Mouse (Mus musculus): ENCODE measurements around the gene Stx8. TPM values are rescaled to one million over a fixed set of nuclear protein-coding genes. Genes with fewer than 3 reads are reported as not detected.

Gene Stx8
- polyA plus RNA-seq, 1 experiment from 2014 or later = 23.4 TPM

DNA sequence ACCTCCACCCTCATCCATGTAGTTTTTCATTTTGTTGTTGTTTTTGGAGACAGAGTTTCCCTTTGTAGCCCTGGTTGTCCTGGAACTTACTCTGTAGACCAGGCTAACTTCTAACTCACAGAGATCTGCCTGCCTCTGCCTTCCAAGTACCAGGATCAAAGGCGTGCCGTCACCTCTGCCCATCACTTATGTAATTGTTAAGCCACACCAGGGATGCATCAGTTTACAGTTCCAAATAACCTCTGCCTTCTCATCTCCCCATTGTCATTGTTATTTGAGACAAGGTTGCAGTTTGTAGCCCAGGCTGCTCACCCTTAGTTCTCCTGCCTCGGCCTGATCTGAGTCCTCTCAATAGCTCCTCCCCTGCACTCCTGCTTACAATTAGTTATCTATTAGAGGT is 33.8 kb upstream of the Stx8 start:
- 76% methylated on average over 3 of the region's 3 CpGs for WGBS (ENCODE audit: insufficient replicate concordance)
- Histone ChIP-seq H3K36me3 (no peaks in the 10 kb centered on the region), H3K4me3 (replicated peaks) (no peak overlapping the region), H3K27me3 (no peaks in the 10 kb centered on the region), H3K4me2 (no peak overlapping the region), H3K4me1 (replicated peaks) (no peaks in the 10 kb centered on the region), H3K9ac (no peak overlapping the region), H3K27ac (no peak overlapping the region), H3K9me3 (replicated peaks) (no peaks in the 10 kb centered on the region)
- no peak for ATAC-seq (ENCODE audit: low read depth)
- DNase-seq = no peak

DNA sequence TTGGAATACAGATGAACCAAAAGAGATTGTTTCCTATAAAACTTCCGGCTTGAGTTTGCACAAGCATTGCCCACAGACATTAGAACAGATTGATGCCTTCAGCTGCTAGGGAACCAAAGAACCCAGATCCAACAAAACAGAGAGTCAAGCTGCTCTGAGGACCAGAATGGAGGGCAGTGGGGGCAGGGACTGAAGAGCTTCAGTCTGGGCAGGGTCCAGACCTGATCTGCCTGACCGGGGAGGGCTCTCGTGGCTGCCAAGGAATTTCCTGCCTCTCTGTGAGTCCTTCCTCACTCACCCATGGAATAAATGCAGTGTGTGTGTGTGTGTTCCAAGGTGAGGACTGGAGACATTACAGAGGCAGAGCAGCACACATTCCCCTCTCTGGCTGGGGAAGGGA is 17.8 kb upstream of the Stx8 start:
- no peak for ATAC-seq (ENCODE audit: low read depth)
- 41% methylated on average over 3 of the region's 3 CpGs for WGBS (ENCODE audit: insufficient replicate concordance)
- H3K4me3 ChIP-seq (replicated peaks) = no peak overlapping the region

DNA sequence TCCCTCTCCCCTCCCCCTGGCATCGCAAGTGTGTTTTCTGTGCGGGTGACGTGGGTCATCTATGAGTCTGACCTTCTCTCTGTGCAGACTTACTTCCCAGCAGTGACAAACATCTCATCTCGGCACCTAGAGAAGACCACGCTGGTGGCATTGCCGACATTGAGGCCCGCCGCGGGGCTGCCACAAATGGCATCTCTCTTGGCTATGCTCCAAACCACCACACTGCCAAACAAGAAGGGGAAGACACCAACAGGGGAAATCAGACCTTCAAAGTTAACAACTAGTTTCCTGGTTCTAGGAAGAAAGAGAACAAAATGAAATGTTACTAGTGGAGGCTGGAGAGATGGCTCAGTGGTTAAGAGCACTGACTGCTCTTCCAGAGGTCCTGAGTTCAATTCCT is 16.5 kb upstream of the Stx8 start:
- DNase-seq (no peak), ATAC-seq (ENCODE audit: low read depth) (no peak)
- Histone ChIP-seq H3K27me3 (no peaks in the 10 kb centered on the region), H3K9ac (no peak overlapping the region), H3K4me3 (replicated peaks) (no peak overlapping the region), H3K36me3 (no peaks in the 10 kb centered on the region), H3K4me1 (replicated peaks) (no peaks in the 10 kb centered on the region), H3K9me3 (replicated peaks) (no peaks in the 10 kb centered on the region), H3K27ac (no peak overlapping the region), H3K4me2 (no peak overlapping the region)
- 73% methylated on average over 9 of the region's 9 CpGs for WGBS (ENCODE audit: insufficient replicate concordance)

More for the DNA sequence above, 17.8 kb upstream of the Stx8 start:
- Histone ChIP-seq H3K9ac (no peak overlapping the region), H3K27ac (no peak overlapping the region), H3K4me1 (replicated peaks) (no peaks in the 10 kb centered on the region), H3K36me3 (no peaks in the 10 kb centered on the region), H3K9me3 (replicated peaks) (no peaks in the 10 kb centered on the region), H3K27me3 (no peaks in the 10 kb centered on the region), H3K4me2 (no peak overlapping the region)
- DNase-seq = no peak

DNA sequence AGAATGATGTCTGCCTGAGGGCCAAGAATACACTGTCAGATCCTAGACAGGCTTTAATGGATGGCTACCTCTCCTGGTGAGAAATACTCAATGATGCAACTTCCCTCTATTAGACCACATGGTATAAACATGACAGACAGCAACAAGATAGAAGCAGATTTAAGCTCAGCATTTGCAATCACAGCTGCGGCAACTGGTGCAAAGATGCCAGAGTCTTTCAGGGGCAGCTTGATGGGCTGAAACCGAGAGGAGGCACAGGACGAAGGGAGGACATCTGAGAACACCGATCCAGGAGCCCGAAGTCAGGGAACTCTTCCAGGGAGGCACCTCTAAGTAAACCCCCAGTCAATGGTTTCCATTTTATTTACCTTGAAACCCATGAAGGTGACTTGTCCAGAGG is 12.4 kb upstream of the Stx8 start:
- Histone ChIP-seq H3K4me1 (replicated peaks) (no peaks in the 10 kb centered on the region), H3K27me3 (no peaks in the 10 kb centered on the region), H3K4me2 (no peak overlapping the region), H3K9ac (no peak overlapping the region), H3K27ac (no peak overlapping the region), H3K36me3 (no peaks in the 10 kb centered on the region), H3K4me3 (replicated peaks) (no peak overlapping the region), H3K9me3 (replicated peaks) (no peaks in the 10 kb centered on the region)
- DNase-seq (no peak), ATAC-seq (ENCODE audit: low read depth) (no peak)
- 58% methylated on average over 5 of the region's 5 CpGs for WGBS (ENCODE audit: insufficient replicate concordance)

DNA sequence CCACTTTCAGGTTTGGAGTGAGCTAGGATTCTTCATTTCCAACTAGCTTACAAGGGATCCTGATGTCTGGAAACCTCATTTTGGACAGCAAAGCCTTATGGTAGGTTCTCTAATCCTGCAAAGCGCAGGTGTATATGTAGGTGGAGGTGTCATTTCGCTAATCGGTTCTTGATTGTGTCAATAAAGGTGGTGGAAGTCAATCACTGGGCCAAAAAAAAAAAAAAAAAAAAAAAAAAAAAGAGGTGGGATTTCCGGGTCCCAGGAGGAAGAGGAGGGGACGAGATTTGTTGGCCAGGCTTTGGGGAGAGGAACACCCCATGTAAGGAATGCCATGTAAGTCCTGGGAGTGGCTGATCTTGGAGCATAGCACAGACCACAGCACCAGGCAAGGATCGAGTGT is 11.6 kb upstream of the Stx8 start:
- no peak overlapping the region for H3K4me3 ChIP-seq (replicated peaks)
- 64% methylated on average over 6 of the region's 6 CpGs for WGBS (ENCODE audit: insufficient replicate concordance)
- H3K9ac ChIP-seq = no peak overlapping the region
- DNase-seq (no peak), ATAC-seq (ENCODE audit: low read depth) (no peak)
- H3K27ac ChIP-seq = no peak overlapping the region
- H3K27me3 ChIP-seq = no peaks in the 10 kb centered on the region
- no peaks in the 10 kb centered on the region for H3K9me3 ChIP-seq (replicated peaks)
- H3K4me1 ChIP-seq (replicated peaks) = no peaks in the 10 kb centered on the region
- H3K36me3 ChIP-seq = no peaks in the 10 kb centered on the region
- no peak overlapping the region for H3K4me2 ChIP-seq

DNA sequence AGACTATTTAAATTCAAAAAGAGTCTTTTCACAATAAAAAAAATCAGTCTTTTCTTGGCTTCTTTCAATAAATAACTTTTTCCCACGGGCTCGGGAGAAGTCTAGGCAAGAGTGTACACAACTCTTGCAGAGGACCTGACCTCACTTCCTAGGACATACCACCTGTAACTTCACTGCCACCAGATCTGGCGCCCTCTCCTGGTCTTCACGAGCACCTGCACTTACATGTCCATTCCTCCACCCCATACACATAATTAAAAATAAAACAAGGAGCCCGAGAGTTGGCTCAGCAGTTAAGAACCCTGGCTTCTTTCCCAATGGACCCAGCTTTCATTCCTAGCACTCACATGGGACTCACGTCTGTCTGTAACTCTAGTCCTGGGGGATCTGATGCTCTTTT is 1.9 kb upstream of the Stx8 start:
- peaks cover 22% of the 10 kb centered on the region for H3K4me1 ChIP-seq (replicated peaks)
- no peak overlapping the region for H3K4me3 ChIP-seq (replicated peaks)
- no peaks in the 10 kb centered on the region for H3K27me3 ChIP-seq
- ATAC-seq (ENCODE audit: low read depth) (no peak), DNase-seq (no peak)
- no peaks in the 10 kb centered on the region for H3K9me3 ChIP-seq (replicated peaks)
- no peaks in the 10 kb centered on the region for H3K36me3 ChIP-seq
- H3K9ac ChIP-seq = no peak overlapping the region
- WGBS (ENCODE audit: insufficient replicate concordance) = 58% methylated on average over 6 of the region's 6 CpGs
- no peak overlapping the region for H3K4me2 ChIP-seq
- H3K27ac ChIP-seq = no peak overlapping the region

DNA sequence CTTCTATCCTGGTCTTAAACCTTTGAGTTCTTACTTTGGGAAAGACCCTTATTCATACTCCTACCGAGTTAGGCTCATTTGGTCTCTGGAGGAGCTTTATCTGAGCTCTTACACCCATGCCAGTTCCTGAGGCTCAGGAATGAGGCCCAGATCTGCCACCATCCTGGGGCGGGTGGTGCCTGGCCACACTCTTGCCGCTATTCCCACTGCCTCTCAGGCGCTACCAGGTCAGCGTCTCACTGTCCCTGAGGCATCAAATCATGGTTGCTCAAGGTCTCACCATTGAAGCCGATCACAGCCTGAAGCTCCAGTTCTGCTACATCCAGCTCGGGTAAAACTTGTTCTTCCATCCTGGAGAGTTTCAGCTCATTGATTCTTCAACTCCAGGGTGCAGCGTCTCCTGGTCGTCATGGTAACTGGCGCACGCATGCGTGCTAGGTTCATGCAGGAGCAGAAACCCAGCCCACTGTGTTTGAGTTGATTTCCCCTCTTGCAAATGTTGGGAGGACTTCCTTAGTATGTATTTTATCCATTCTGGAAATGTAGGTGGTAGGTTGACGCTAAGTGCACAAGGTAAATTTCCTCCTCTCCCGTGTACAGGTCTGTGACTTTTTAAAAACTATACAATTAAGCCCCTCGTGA is 630 bp upstream of the Stx8 start, which contains the start of gene Cfap52:
Cfap52 (minus strand) TSS at position 410 of the 642 bp plus-strand sequence.
- peak within 1 kb of the TSS; percentile 41; the same call in 1 of the 2 replicates for H3K27ac ChIP-seq
- 6% methylated on average over 15 of the region's 15 CpGs for WGBS (ENCODE audit: insufficient replicate concordance)
- H3K27me3 ChIP-seq = no peaks in the 10 kb centered on the region
- peak within 1 kb of the TSS; percentile 92 for H3K4me3 ChIP-seq (replicated peaks)
- no peaks in the 10 kb centered on the region for H3K36me3 ChIP-seq
- H3K4me1 ChIP-seq (replicated peaks) = peaks cover 22% of the 10 kb centered on the region
- no peaks in the 10 kb centered on the region for H3K9me3 ChIP-seq (replicated peaks)
- ATAC-seq (ENCODE audit: low read depth) = peak; percentile 61
- peak; percentile 73 for DNase-seq
- H3K9ac ChIP-seq = peak within 1 kb of the TSS; percentile 85
- peak within 1 kb of the TSS; percentile 84 for H3K4me2 ChIP-seq

DNA sequence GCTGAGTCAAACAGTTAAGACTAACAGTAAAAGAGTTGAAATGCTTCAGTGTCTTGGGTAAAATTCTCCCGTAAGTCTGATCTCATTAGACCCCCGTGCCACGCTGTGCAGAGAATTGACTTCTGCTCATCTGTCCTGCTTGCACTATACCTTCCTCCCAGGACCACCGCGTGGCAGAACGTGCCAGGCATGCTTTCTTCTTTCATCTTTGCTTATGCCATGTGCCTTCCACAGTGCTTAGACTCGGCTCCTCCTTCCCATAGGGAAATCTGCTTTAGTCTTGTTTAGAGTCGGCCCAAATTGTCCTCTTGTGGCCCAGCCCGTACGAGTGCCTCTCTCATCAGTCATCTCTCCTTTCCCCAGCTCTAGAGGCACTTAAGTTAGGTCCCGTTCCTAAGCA is 1.8 kb downstream of the Stx8 start:
- Histone ChIP-seq H3K36me3 (no peaks in the 10 kb centered on the region), H3K27me3 (no peaks in the 10 kb centered on the region), H3K27ac (no peak overlapping the region), H3K4me1 (replicated peaks) (peaks cover 22% of the 10 kb centered on the region), H3K4me3 (replicated peaks) (peak overlapping the region; percentile 92; the same call in 1 of the 2 replicates), H3K9me3 (replicated peaks) (no peaks in the 10 kb centered on the region), H3K4me2 (peak overlapping the region; percentile 84; the same call in 1 of the 2 replicates), H3K9ac (no peak overlapping the region)
- no peak for ATAC-seq (ENCODE audit: low read depth)
- WGBS (ENCODE audit: insufficient replicate concordance) = 78% methylated on average over 11 of the region's 11 CpGs
- DNase-seq = no peak

DNA sequence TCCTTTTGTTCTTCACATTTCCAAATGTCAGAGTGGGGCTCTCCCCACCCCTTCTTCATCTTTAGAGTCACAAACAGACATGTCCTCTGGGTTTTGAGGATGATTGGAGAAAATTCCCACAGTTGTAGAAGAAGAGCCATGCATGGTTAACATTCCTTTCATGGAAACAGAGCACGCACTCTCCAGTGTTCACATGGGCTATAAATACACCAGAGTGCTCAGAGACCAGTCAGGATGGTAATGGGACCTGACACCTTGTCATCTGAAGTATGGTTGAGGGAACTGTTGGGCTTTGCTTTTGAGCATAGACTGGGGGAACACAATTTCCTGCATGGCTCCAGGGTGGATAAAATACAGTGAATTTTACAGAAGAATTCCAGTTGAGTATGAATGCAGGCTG is 6.6 kb downstream of the Stx8 start:
- H3K27ac ChIP-seq = no peak overlapping the region
- H3K36me3 ChIP-seq = peaks cover 11% of the 10 kb centered on the region; the same call in 1 of the 2 replicates
- no peak overlapping the region for H3K4me2 ChIP-seq
- H3K27me3 ChIP-seq = no peaks in the 10 kb centered on the region
- 76% methylated on average over 1 of the region's 1 CpGs for WGBS (ENCODE audit: insufficient replicate concordance)
- DNase-seq (no peak), ATAC-seq (ENCODE audit: low read depth) (no peak)
- no peaks in the 10 kb centered on the region for H3K9me3 ChIP-seq (replicated peaks)
- no peak overlapping the region for H3K4me3 ChIP-seq (replicated peaks)
- no peak overlapping the region for H3K9ac ChIP-seq
- peaks cover 4% of the 10 kb centered on the region for H3K4me1 ChIP-seq (replicated peaks)

DNA sequence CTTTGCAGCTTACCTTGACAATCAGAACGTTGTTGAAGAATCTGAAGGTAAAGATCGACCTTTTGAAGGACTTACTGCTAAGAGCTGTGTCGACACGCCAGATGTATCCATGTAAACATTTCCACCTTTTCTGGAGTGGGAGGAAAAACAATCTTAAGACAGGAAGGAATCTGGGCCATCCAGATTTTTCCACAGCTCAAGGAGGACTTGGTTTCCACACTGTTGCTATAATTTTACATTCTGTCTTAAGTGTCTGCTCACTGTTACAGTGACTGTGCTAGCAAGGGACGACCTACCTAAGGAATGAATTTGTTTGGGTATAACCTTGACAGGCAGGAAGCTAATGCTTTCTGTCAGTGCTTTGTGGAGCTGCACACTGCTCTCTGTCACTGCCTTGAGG is 7.2 kb downstream of the Stx8 start:
- no peak for ATAC-seq (ENCODE audit: low read depth)
- DNase-seq = no peak
- 74% methylated on average over 5 of the region's 5 CpGs for WGBS (ENCODE audit: insufficient replicate concordance)
- Histone ChIP-seq H3K4me2 (no peak overlapping the region), H3K4me3 (replicated peaks) (no peak overlapping the region), H3K27me3 (no peaks in the 10 kb centered on the region), H3K4me1 (replicated peaks) (no peaks in the 10 kb centered on the region), H3K9ac (no peak overlapping the region), H3K36me3 (peaks cover 11% of the 10 kb centered on the region; the same call in 1 of the 2 replicates), H3K27ac (no peak overlapping the region), H3K9me3 (replicated peaks) (no peaks in the 10 kb centered on the region)

DNA sequence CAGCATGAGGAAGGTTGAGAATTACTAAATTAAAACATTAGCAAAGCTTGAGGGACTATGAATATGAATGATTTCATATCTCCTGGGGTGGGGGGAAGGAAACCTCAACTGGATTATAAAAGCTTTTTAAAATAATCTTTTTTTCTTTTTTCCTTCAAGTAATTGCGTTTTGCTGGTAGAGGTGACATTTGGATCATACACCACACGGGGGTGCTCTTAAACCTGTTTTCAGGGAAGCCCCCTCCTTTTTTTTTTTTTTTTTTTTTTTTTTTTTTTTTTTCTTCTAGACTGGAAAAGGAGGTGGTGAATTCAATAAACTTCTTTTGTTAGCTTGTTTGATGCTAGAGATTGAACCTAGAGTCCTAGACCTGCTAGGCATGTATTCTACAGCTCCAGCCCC is 9.3 kb downstream of the Stx8 start:
- no peak overlapping the region for H3K4me2 ChIP-seq
- no peak for DNase-seq
- H3K4me1 ChIP-seq (replicated peaks) = no peaks in the 10 kb centered on the region
- H3K36me3 ChIP-seq = peaks cover 11% of the 10 kb centered on the region; the same call in 1 of the 2 replicates
- no peak for ATAC-seq (ENCODE audit: low read depth)
- no peak overlapping the region for H3K9ac ChIP-seq
- H3K9me3 ChIP-seq (replicated peaks) = no peaks in the 10 kb centered on the region
- no peaks in the 10 kb centered on the region for H3K27me3 ChIP-seq
- WGBS (ENCODE audit: insufficient replicate concordance) = 25% methylated on average over 2 of the region's 2 CpGs
- H3K27ac ChIP-seq = no peak overlapping the region
- no peak overlapping the region for H3K4me3 ChIP-seq (replicated peaks)

DNA sequence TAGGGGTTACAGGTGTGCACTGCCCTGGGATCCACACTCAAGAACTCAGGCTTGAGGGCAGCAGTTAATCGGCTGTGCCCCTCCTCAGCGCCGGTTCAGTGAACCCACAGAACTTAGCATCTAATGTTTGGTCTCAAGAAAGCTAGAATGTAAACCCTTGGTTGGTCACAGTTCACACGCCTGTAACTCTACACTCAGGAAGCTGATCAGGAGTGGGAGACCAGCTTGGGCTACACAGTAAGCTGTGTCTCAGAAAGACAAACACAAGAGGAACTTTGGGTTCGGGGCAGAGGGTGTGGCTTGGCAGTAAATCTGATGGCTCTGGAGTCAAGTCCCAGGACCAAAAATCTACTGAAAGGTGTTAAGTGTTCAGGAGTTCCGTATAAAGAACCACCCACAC is 17.6 kb downstream of the Stx8 start:
- 76% methylated on average over 6 of the region's 6 CpGs for WGBS (ENCODE audit: insufficient replicate concordance)
- Histone ChIP-seq H3K4me1 (replicated peaks) (no peaks in the 10 kb centered on the region), H3K36me3 (no peaks in the 10 kb centered on the region), H3K27me3 (no peaks in the 10 kb centered on the region), H3K27ac (no peak overlapping the region), H3K9me3 (replicated peaks) (no peaks in the 10 kb centered on the region), H3K9ac (no peak overlapping the region), H3K4me3 (replicated peaks) (no peak overlapping the region), H3K4me2 (no peak overlapping the region)
- ATAC-seq (ENCODE audit: low read depth) (no peak), DNase-seq (no peak)

Measured in liver, embryonic 13.5 days (tissue).